Mouse (Mus musculus) liver, postnatal 0 days (tissue): Measurements from ENCODE around the gene Ube2c. TPM values are rescaled to one million over a fixed set of nuclear protein-coding genes. Genes with fewer than 3 reads are reported as not detected.

Experiments used
- ATAC-seq: fragments of 200-750 bp; cut with Nextera tagmentation; 2 replicates; pipeline ENCODE4 v1.8.0; 2017; ENCODE audit warnings: mild to moderate bottlenecking, moderate library complexity
- DNase-seq: peaks from one replicate; pipeline ENCODE4 v3.0.0-alpha.2; 2016
- H3K27ac ChIP-seq: fragments of 300-500 bp; sonication (generic); 2 replicates; pipeline ENCODE4 v1.5.1; 2014; ENCODE audit warnings: antibody characterized with exemption, moderate library complexity, mild to moderate bottlenecking, low read depth
- H3K27me3 ChIP-seq: fragments of 300-500 bp; sonication (generic); 2 replicates; pipeline ENCODE4 v1.6.1; 2014; ENCODE audit warnings: low read length, control low read depth, mixed read lengths; ENCODE audit not compliant: insufficient read depth
- H3K36me3 ChIP-seq: fragments of 300-500 bp; sonication (generic); replicated peaks from 2 replicates; pipeline ENCODE4 v1.6.1; 2014; ENCODE audit warnings: mild to moderate bottlenecking, control low read depth, low read length, moderate library complexity, mixed read lengths; ENCODE audit not compliant: insufficient read depth
- H3K4me1 ChIP-seq: fragments of 300-500 bp; sonication (generic); 2 replicates; pipeline ENCODE4 v1.6.1; 2014; ENCODE audit warnings: antibody characterized with exemption, mild to moderate bottlenecking, control low read depth; ENCODE audit not compliant: insufficient read depth
- H3K4me2 ChIP-seq: fragments of 300-500 bp; sonication (generic); 2 replicates; pipeline ENCODE4 v1.6.1; 2014; ENCODE audit warnings: low read depth, mild to moderate bottlenecking, low read length, moderate library complexity, mixed read lengths
- H3K4me3 ChIP-seq: fragments of 300-500 bp; sonication (generic); 2 replicates; pipeline ENCODE4 v1.5.1; 2014; ENCODE audit warnings: low read depth, low read length
- H3K9ac ChIP-seq: fragments of 300-500 bp; sonication (generic); replicated peaks from 2 replicates; pipeline ENCODE4 v1.6.1; 2014; ENCODE audit warnings: mild to moderate bottlenecking, moderate library complexity
- H3K9me3 ChIP-seq: fragments of 300-500 bp; sonication (generic); 2 replicates; pipeline ENCODE4 v1.6.1; 2016; ENCODE audit warnings: mild to moderate bottlenecking, control low read depth, low read length, mixed read lengths
- CTCF ChIP-seq: sonication (generic); IDR thresholded peaks from 2 replicates; pipeline ENCODE4 v1.5.1; 2016; ENCODE audit warnings: antibody characterized with exemption, low read depth
- EP300 ChIP-seq: IDR thresholded peaks from 2 replicates; pipeline ENCODE4 v1.6.1; 2016; ENCODE audit warnings: antibody characterized with exemption, low read depth, mild to moderate bottlenecking
- WGBS: fragments of 180-500 bp; shearing (Covaris S2); extraction: QIAGEN DNeasy Blood & Tissue Kit; methylation state at CpG from one replicate; pipeline ENCODE4 v1.1.7; 2014; ENCODE audit not compliant: insufficient replicate concordance; 5-methylcytosine and 5-hydroxymethylcytosine counted together
- polyA plus RNA-seq: library from polyadenylated mRNA; unstranded; fragments of >200 nt; fragmentation: Nextera tagmentation; extraction: Ambion mirVana; gene quantifications from 2 replicates; pipeline ENCODE4 v1.2.1, GENCODE M21; 2015

Ube2c gene
- polyA plus RNA-seq, 1 experiment from 2014 or later: 277 TPM

DNA sequence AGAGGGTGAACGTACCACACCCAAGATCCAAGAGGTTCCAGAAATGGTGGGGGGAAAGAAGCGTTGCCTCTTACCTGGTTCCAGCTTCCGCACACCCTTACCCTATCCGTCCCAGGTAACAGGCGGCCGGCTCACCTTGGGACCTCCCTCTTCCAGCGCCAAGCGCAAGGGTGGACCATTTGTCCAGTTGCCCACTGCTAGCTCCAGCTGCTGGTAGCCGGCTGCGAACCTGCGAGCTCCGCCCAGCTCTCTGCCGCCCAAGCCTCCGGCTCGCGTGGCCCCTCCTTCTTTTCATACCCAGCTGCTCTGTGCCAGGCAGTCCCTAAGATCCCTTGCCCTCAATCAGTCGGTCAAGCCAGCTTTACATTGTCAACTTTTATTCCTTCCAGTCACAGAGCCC, 7.1 kb downstream of the Ube2c start:
- WGBS: 60% methylated on average over 17 of the region's 17 CpGs
- ATAC-seq: no peak
- H3K9me3 ChIP-seq: no peaks in the 10 kb centered on the region

DNA sequence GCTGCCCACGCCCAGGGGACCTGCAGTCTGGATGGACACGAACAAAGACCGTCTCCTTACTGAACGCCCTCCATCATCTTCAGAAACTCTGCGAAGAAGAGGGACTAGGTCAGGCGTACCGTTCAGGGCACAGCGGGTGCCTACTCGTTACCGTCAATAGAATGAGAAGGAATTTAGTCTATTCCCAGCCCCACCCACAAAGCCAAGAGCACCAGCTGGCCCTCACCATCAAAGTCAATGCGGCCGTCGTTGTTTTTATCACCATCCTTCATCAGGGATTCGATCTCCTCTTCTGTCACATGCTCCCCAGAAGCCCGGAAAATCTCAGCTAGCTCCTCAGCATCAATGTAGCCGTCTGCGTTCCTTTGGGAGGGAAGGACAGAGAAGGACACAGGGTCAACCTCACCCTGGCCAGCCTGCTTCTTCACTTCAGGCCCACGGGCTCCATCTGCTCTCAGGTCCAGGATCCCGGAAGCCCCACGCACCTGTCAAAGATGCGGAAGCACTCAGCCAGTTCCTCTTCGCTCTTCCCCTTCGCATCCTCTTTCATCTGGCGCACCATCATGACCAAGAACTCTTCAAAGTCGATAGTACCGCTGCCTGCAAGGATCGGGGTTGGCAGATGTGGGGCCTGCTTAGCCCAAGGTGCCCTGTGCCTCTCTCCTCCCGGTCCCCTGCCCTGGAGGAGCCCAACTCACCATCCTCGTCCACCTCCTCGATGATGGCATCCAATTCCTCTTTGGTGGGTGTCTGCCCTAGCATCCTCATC, 7.7 kb downstream of the Ube2c start:
- no peak overlapping the region for H3K9ac ChIP-seq
- H3K36me3 ChIP-seq: peaks cover 10% of the 10 kb centered on the region
- no peak for DNase-seq
- no peak for ATAC-seq
- H3K4me1 ChIP-seq: peaks cover 8% of the 10 kb centered on the region
- WGBS: 79% methylated on average over 30 of the region's 30 CpGs
- H3K4me3 ChIP-seq: no peak overlapping the region
- H3K27ac ChIP-seq: no peak overlapping the region
- H3K27me3 ChIP-seq: peaks cover 6% of the 10 kb centered on the region; the same call in 1 of the 2 replicates
- H3K4me2 ChIP-seq: no peak overlapping the region
- no peaks in the 10 kb centered on the region for H3K9me3 ChIP-seq
- TF ChIP-seq EP300: no peak
- no peak for TF ChIP-seq CTCF

More for the DNA sequence above, 7.1 kb downstream of the Ube2c start:
- no peak for DNase-seq
- TF ChIP-seq EP300: no peak
- no peak for TF ChIP-seq CTCF
- Histone ChIP-seq H3K4me1 (peaks cover 13% of the 10 kb centered on the region), H3K9ac (no peak overlapping the region), H3K27ac (no peak overlapping the region), H3K4me3 (no peak overlapping the region), H3K36me3 (peaks cover 16% of the 10 kb centered on the region), H3K4me2 (no peak overlapping the region), H3K27me3 (peaks cover 6% of the 10 kb centered on the region; the same call in 1 of the 2 replicates)

DNA sequence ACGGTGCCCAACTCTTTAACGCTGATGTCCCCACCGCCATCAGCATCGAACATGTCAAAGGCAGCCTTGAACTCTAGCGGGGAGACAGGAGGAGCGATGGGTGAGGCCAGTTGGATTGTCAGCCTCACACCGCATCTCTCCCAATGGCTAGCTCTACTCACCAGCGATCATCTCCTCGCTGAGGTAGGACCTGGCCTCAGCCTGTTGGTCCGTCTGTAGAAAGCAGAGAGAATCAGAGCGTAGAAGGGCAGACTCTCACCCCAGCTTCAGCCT, 8.3 kb downstream of the Ube2c start:
- ATAC-seq (no peak), DNase-seq (no peak)
- H3K4me2 ChIP-seq: no peak overlapping the region
- H3K27ac ChIP-seq: no peak overlapping the region
- WGBS: 88% methylated on average over 11 of the region's 11 CpGs
- H3K36me3 ChIP-seq: peaks cover 7% of the 10 kb centered on the region; the same call in 1 of the 2 replicates
- no peaks in the 10 kb centered on the region for H3K9me3 ChIP-seq
- no peak overlapping the region for H3K9ac ChIP-seq
- no peak overlapping the region for H3K4me3 ChIP-seq
- H3K27me3 ChIP-seq: peaks cover 6% of the 10 kb centered on the region; the same call in 1 of the 2 replicates
- peaks cover 8% of the 10 kb centered on the region for H3K4me1 ChIP-seq
- no peak for TF ChIP-seq CTCF
- no peak for TF ChIP-seq EP300

DNA sequence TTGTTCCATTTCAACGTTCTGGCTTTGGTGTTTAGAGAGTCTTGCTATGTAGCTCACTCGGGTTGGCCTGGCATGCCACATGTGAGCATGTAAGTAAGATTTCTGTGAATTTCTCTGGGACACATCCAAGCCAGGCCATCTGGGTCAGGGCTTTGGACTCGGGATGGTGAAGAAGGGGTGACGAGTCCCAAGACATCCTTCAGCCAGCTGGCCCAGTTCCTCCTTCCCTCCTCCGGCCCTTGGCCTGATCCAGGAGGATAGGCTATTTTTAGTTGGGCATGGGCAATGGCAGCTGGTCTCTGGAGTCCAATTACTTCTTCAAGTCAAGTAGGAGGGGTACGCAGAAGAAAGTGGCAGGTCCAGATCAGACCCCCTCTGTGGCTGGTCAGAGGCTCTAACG, 9.1 kb downstream of the Ube2c start:
- Histone ChIP-seq H3K27ac (no peak overlapping the region), H3K4me1 (peaks cover 3% of the 10 kb centered on the region), H3K9ac (no peak overlapping the region), H3K27me3 (peaks cover 6% of the 10 kb centered on the region; the same call in 1 of the 2 replicates), H3K9me3 (no peaks in the 10 kb centered on the region), H3K4me2 (no peak overlapping the region), H3K36me3 (no peaks in the 10 kb centered on the region), H3K4me3 (no peak overlapping the region)
- ATAC-seq (no peak), DNase-seq (no peak)
- TF ChIP-seq CTCF (no peak), EP300 (no peak)
- WGBS: 79% methylated on average over 7 of the region's 7 CpGs

DNA sequence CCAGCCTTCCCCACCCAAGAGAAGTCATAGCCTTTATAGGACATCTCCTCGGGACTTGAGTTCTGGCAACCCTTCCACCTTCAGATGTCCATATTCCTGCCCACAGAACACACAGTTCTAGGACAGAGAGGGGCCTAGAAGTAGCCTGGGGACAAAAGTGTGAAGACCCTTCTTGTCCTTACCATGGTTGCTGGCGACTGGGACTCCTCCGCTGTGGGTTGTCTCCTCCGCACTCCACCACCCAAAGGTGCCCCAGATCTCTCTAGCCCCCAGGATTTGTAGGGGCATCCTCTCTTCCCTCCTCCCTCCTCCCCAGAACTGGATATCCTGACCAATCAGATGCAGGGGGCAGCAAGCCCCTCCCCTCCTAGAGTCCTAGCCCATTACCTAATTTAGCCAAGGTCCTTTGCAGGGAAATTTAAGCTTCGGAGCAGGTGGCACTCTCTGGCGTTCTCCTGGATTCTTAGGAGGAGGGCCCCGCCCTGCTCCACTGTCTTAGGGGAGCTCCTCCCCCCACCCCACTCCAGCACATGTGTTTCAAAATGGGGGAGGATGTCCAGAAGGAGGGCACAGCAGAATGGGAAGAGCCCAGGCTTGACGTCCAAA, 9.9 kb downstream of the Ube2c start, which contains the start of gene Tnnc2:
Gene Tnnc2, minus strand, starts transcription at position 487 of the 606 bp plus-strand sequence.
- Histone ChIP-seq H3K4me1 (peaks cover 4% of the 10 kb centered on the region), H3K4me3 (no peak within 1 kb of the TSS), H3K4me2 (no peak within 1 kb of the TSS), H3K27me3 (peaks cover 6% of the 10 kb centered on the region; the same call in 1 of the 2 replicates), H3K27ac (no peak within 1 kb of the TSS), H3K9me3 (no peaks in the 10 kb centered on the region), H3K36me3 (no peaks in the 10 kb centered on the region), H3K9ac (no peak within 1 kb of the TSS)
- 65% methylated on average over 8 of the region's 8 CpGs for WGBS
- ATAC-seq: no peak
- no peak for TF ChIP-seq CTCF
- no peak for TF ChIP-seq EP300
- DNase-seq: no peak

DNA sequence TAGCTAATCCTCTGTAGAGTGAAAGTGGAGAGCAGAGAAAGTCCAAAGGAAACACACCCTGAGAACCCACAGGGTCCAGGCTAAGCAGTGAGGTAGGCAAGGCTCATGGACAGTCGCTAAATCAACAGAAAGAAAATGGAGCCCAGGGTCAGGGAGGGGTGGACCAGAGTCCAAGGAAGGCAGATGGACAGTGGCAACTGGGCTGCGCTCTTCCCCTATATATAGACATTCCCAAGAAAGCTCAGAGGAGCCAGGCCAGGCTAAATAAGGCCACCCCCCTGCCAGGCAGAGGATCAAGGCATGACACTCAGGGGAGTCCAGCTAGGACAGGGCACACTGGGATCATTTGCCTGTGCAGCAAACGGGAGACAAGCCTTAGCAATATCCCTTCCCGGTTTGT, 12.2 kb downstream of the Ube2c start:
- TF ChIP-seq CTCF (no peak), EP300 (no peak)
- Histone ChIP-seq H3K36me3 (no peaks in the 10 kb centered on the region), H3K9ac (no peak overlapping the region), H3K4me1 (peaks cover 19% of the 10 kb centered on the region), H3K27me3 (no peaks in the 10 kb centered on the region), H3K9me3 (no peaks in the 10 kb centered on the region), H3K4me3 (no peak overlapping the region), H3K27ac (no peak overlapping the region), H3K4me2 (no peak overlapping the region)
- DNase-seq (no peak), ATAC-seq (no peak)
- 78% methylated on average over 4 of the region's 4 CpGs for WGBS
